Mouse (Mus musculus) lung, postnatal 0 days (tissue): Measurements from ENCODE around the gene Bcorl1. TPM values are rescaled to one million over a fixed set of nuclear protein-coding genes. Genes with fewer than 3 reads are reported as not detected.

Source experiments
- ATAC-seq: fragments of 200-750 bp; cut with Nextera tagmentation; 2 replicates; pipeline ENCODE4 v1.8.0; 2017; ENCODE audit warnings: moderate library complexity
- DNase-seq: peaks from one replicate; pipeline ENCODE4 v3.0.0-alpha.2; 2016; ENCODE audit warnings: low spot score
- H3K27ac ChIP-seq: fragments of 300-500 bp; sonication (generic); 2 replicates; pipeline ENCODE4 v1.5.1; 2014; ENCODE audit warnings: antibody characterized with exemption, mild to moderate bottlenecking, low read length, mixed read lengths
- H3K27me3 ChIP-seq: fragments of 300-500 bp; sonication (generic); replicated peaks from 2 replicates; pipeline ENCODE4 v1.6.1; 2014; ENCODE audit warnings: low read length, mixed read lengths; ENCODE audit not compliant: insufficient read depth
- H3K36me3 ChIP-seq: fragments of 300-500 bp; sonication (generic); 2 replicates; pipeline ENCODE4 v1.6.1; 2014; ENCODE audit warnings: low read length, mixed read lengths; ENCODE audit not compliant: insufficient read depth
- H3K4me1 ChIP-seq: fragments of 300-500 bp; sonication (generic); 2 replicates; pipeline ENCODE4 v1.6.1; 2014; ENCODE audit warnings: antibody characterized with exemption, low read depth, low read length, mixed read lengths; ENCODE audit not compliant: insufficient read depth
- H3K4me2 ChIP-seq: fragments of 300-500 bp; sonication (generic); replicated peaks from 2 replicates; pipeline ENCODE4 v1.6.1; 2014; ENCODE audit warnings: low read depth, mild to moderate bottlenecking, low read length, moderate library complexity, mixed read lengths
- H3K4me3 ChIP-seq: fragments of 300-500 bp; sonication (generic); 2 replicates; pipeline ENCODE4 v1.5.1; 2014; ENCODE audit warnings: low read depth, low read length
- H3K9ac ChIP-seq: fragments of 300-500 bp; sonication (generic); replicated peaks from 2 replicates; pipeline ENCODE4 v1.6.1; 2014; ENCODE audit warnings: low read depth, mild to moderate bottlenecking
- H3K9me3 ChIP-seq: fragments of 300-500 bp; sonication (generic); 2 replicates; pipeline ENCODE4 v1.6.1; 2016; ENCODE audit warnings: low read length, mixed read lengths
- CTCF ChIP-seq: IDR thresholded peaks from 2 replicates; pipeline ENCODE4 v1.5.1; 2016; ENCODE audit warnings: antibody characterized with exemption, mild to moderate bottlenecking
- EP300 ChIP-seq: IDR thresholded peaks from 2 replicates; pipeline ENCODE4 v1.6.1; 2016; ENCODE audit warnings: antibody characterized with exemption, mild to moderate bottlenecking, control low read depth
- WGBS: fragments of 180-500 bp; shearing (Covaris S2); extraction: QIAGEN DNeasy Blood & Tissue Kit; methylation state at CpG from one replicate; pipeline ENCODE4 v1.1.7; 2014; 5-methylcytosine and 5-hydroxymethylcytosine counted together
- polyA plus RNA-seq: library from polyadenylated mRNA; unstranded; fragments of >200 nt; fragmentation: Nextera tagmentation; extraction: Ambion mirVana; gene quantifications from 2 replicates; pipeline ENCODE4 v1.2.1, GENCODE M21; 2015

The Bcorl1 gene
- polyA plus RNA-seq, 1 experiment from 2014 or later, result 3.1 TPM

- Histone ChIP-seq H3K9ac (no peak overlapping the region), H3K9me3 (no peaks in the 10 kb centered on the region), H3K4me1 (no peaks in the 10 kb centered on the region), H3K36me3 (no peaks in the 10 kb centered on the region), H3K27me3 (no peaks in the 10 kb centered on the region), H3K4me3 (no peak overlapping the region), H3K27ac (no peak overlapping the region), H3K4me2 (peak overlapping the region; percentile 57)
- ATAC-seq (no peak), DNase-seq (no peak)
- 20% methylated on average over 7 of the region's 9 CpGs for WGBS
- TF ChIP-seq EP300, result no peak
- TF ChIP-seq CTCF, result no peak
Observed at GRCm38 (mm10) chrX:48455018-48455417, 113.9 kb downstream of the Bcorl1 start.

GRCm38 (mm10) chrX:48456956-48457355 is 115.8 kb downstream of the Bcorl1 start:
- Histone ChIP-seq H3K4me1 (no peaks in the 10 kb centered on the region), H3K4me2 (no peak overlapping the region), H3K9me3 (no peaks in the 10 kb centered on the region), H3K9ac (no peak overlapping the region), H3K27ac (no peak overlapping the region), H3K27me3 (no peaks in the 10 kb centered on the region), H3K36me3 (no peaks in the 10 kb centered on the region), H3K4me3 (no peak overlapping the region)
- TF ChIP-seq EP300 (no peak), CTCF (no peak)
- ATAC-seq (no peak), DNase-seq (no peak)
- 69% methylated on average over 6 of the region's 6 CpGs for WGBS

Other genes with a start within 250 kb of the Bcorl1 start
- 0.54 and 0.64 TPM in 2 replicates for gene Xpnpep2, start 232.6 kb upstream of the Bcorl1 start, polyA plus RNA-seq
- gene Sash3, start 194.9 kb upstream of the Bcorl1 start, polyA plus RNA-seq, result 4.5 and 4.8 TPM in 2 replicates
- gene Zdhhc9, start 132.5 kb upstream of the Bcorl1 start, polyA plus RNA-seq, result 3.9 and 4.2 TPM in 2 replicates
- 11.0 and 11.5 TPM in 2 replicates for gene Utp14a, start 84.5 kb upstream of the Bcorl1 start, polyA plus RNA-seq
- gene Elf4, start 121.8 kb downstream of the Bcorl1 start, polyA plus RNA-seq, result 3.5 and 3.8 TPM in 2 replicates
- 30.4 and 33.5 TPM in 2 replicates for gene Aifm1, start 172.2 kb downstream of the Bcorl1 start, polyA plus RNA-seq
- gene Rab33a, start 177.9 kb downstream of the Bcorl1 start, polyA plus RNA-seq, result 1.2 and 1.3 TPM in 2 replicates